Mouse (Mus musculus) thymus, adult 2 months (tissue): ENCODE measurements around the gene Vmn2r117. TPM values are rescaled to one million over a fixed set of nuclear protein-coding genes. Genes with fewer than 3 reads are reported as not detected.
"Not testable (repeated sequence)": the region's sequence is repeated elsewhere in the genome, so short reads cannot be mapped to it uniquely, and the experiment has no call there.

Experiments used
- DNase-seq: peaks from one replicate; pipeline ENCODE4 v3.0.0; 2021
- H3K27ac ChIP-seq: fragments of 200-500 bp; 2 replicates; pipeline ENCODE4 v1.5.1; 2012; ENCODE audit warnings: low read length, control low read depth; ENCODE audit not compliant: control insufficient read depth, insufficient read depth
- H3K27me3 ChIP-seq: fragments of 200-500 bp; 2 replicates; pipeline ENCODE4 v1.6.1; 2012; ENCODE audit warnings: mild to moderate bottlenecking, low read length, moderate library complexity, mixed read lengths; ENCODE audit not compliant: control insufficient read depth, insufficient read depth
- H3K36me3 ChIP-seq: fragments of 200-500 bp; 2 replicates; pipeline ENCODE4 v1.6.1; 2012; ENCODE audit warnings: mild to moderate bottlenecking, low read length, moderate library complexity; ENCODE audit not compliant: control insufficient read depth, insufficient read depth
- H3K4me1 ChIP-seq: fragments of 200-500 bp; replicated peaks from 2 replicates; pipeline ENCODE4 v1.6.1; 2012; ENCODE audit warnings: low read length; ENCODE audit not compliant: control insufficient read depth, insufficient read depth
- H3K4me3 ChIP-seq: fragments of 200-500 bp; 2 replicates; pipeline ENCODE4 v1.5.1; 2012; ENCODE audit warnings: mild to moderate bottlenecking, low read length, control low read depth, moderate library complexity; ENCODE audit not compliant: control insufficient read depth, insufficient read depth
- CTCF ChIP-seq: fragments of 200-500 bp; IDR thresholded peaks from 2 replicates; pipeline ENCODE4 v1.5.1; 2012; ENCODE audit warnings: mild to moderate bottlenecking, control low read depth, low read length, moderate library complexity, borderline replicate concordance; ENCODE audit not compliant: control insufficient read depth, poor library complexity, insufficient read depth; ENCODE audit errors: extremely low read depth
- POLR2A ChIP-seq: fragments of 200-500 bp; IDR thresholded peaks from 2 replicates; pipeline ENCODE4 v1.6.1; 2012; ENCODE audit warnings: mild to moderate bottlenecking, low read length, control low read depth, moderate library complexity; ENCODE audit not compliant: control insufficient read depth, poor library complexity, insufficient read depth; ENCODE audit errors: extremely low read depth
- WGBS: fragments of 180-500 bp; shearing (Covaris S2); methylation state at CpG from one replicate; pipeline ENCODE4 v1.1.7; 2018; 5-methylcytosine and 5-hydroxymethylcytosine counted together
- polyA plus RNA-seq: library from polyadenylated mRNA; depleted of rRNA; stranded (reverse); fragments of >200 nt; gene quantifications from 2 replicates; pipeline ENCODE4 v1.2.3, GENCODE M21; 2012; rRNA removed

The Vmn2r117 gene
- polyA plus RNA-seq, result not detected in 2 replicates

GRCm38 (mm10) chr17:23479599-23479998 is at the start of gene Vmn2r117:
Gene Vmn2r117 (minus strand): TSS chr17:23479699.
- not testable (repeated sequence) for H3K4me3 ChIP-seq, H3K27ac ChIP-seq, H3K4me1 ChIP-seq, DNase-seq, H3K27me3 ChIP-seq, H3K36me3 ChIP-seq
- 63% methylated on average over 1 of the region's 1 CpGs for WGBS

GRCm38 (mm10) chr17:23522941-23523732 is 43.6 kb upstream of the Vmn2r117 start:
- H3K36me3 ChIP-seq, H3K27ac ChIP-seq, H3K4me1 ChIP-seq, H3K27me3 ChIP-seq, H3K4me3 ChIP-seq, DNase-seq: not testable (repeated sequence)
- 60% methylated on average over 30 of the region's 30 CpGs for WGBS

GRCm38 (mm10) chr17:23518701-23519423 is 39.4 kb upstream of the Vmn2r117 start:
- 77% methylated on average over 2 of the region's 2 CpGs for WGBS
- TF ChIP-seq CTCF (no peak), POLR2A (no peak)

GRCm38 (mm10) chr17:23433150-23433679 is 46.3 kb downstream of the Vmn2r117 start:
- Histone ChIP-seq H3K36me3 (no peaks in the 10 kb centered on the region), H3K4me1 (no peaks in the 10 kb centered on the region), H3K27me3 (no peaks in the 10 kb centered on the region), H3K4me3 (no peak overlapping the region), H3K27ac (no peak overlapping the region)
- TF ChIP-seq CTCF (no peak), POLR2A (no peak)
- DNase-seq, result no peak
- 81% methylated on average over 6 of the region's 6 CpGs for WGBS

More at GRCm38 (mm10) chr17:23518701-23519423, 39.4 kb upstream of the Vmn2r117 start:
- no peak overlapping the region for H3K27ac ChIP-seq
- H3K27me3 ChIP-seq, result no peaks in the 10 kb centered on the region
- H3K4me3 ChIP-seq, result no peak overlapping the region
- no peaks in the 10 kb centered on the region for H3K4me1 ChIP-seq
- no peak for DNase-seq
- no peaks in the 10 kb centered on the region for H3K36me3 ChIP-seq

Other genes starting within 250 kb of the Vmn2r117 start
- not detected in 2 replicates for gene Vmn2r114, start 167.2 kb downstream of the Vmn2r117 start, polyA plus RNA-seq
- not detected in 2 replicates for gene Vmn2r115, start 136.0 kb downstream of the Vmn2r117 start, polyA plus RNA-seq
- not detected in 2 replicates for gene Vmn2r116, start 95.1 kb downstream of the Vmn2r117 start, polyA plus RNA-seq
- gene Zfp213, start 84.5 kb upstream of the Vmn2r117 start, polyA plus RNA-seq, result 23.5 and 24.4 TPM in 2 replicates
- gene Zfp13, start 119.8 kb upstream of the Vmn2r117 start, polyA plus RNA-seq, result 2.5 and 3.0 TPM in 2 replicates
- gene Zscan10, start 121.2 kb upstream of the Vmn2r117 start, polyA plus RNA-seq, result 0.18 and 0.20 TPM in 2 replicates
- 7.2 and 7.4 TPM in 2 replicates for gene Mmp25, start 165.6 kb upstream of the Vmn2r117 start, polyA plus RNA-seq
- 0.43 and 0.49 TPM in 2 replicates for gene Bicdl2, start 180.8 kb upstream of the Vmn2r117 start, polyA plus RNA-seq
- gene Hcfc1r1, start 193.9 kb upstream of the Vmn2r117 start, polyA plus RNA-seq, result 143 and 192 TPM in 2 replicates
- gene Thoc6, start 194.2 kb upstream of the Vmn2r117 start, polyA plus RNA-seq, result 78.3 and 84.5 TPM in 2 replicates
- gene Tnfrsf12a, start 197.8 kb upstream of the Vmn2r117 start, polyA plus RNA-seq, result 10.2 and 11.4 TPM in 2 replicates
- 0.47 and 0.51 TPM in 2 replicates for gene Cldn6, start 199.6 kb upstream of the Vmn2r117 start, polyA plus RNA-seq
- 1.1 and 1.9 TPM in 2 replicates for gene Cldn9, start 204.3 kb upstream of the Vmn2r117 start, polyA plus RNA-seq
- 0.19 and 0.27 TPM in 2 replicates for gene 1520401A03Rik, start 243.1 kb upstream of the Vmn2r117 start, polyA plus RNA-seq
- gene Pkmyt1, start 246.6 kb upstream of the Vmn2r117 start, polyA plus RNA-seq, result 145 and 182 TPM in 2 replicates